Mouse (Mus musculus) stomach, postnatal 0 days (tissue): ENCODE data around the gene Ccdc121. TPM values are rescaled to one million over a fixed set of nuclear protein-coding genes. Genes with fewer than 3 reads are reported as not detected.
A peak's percentile ranks its signal among the peaks of the same experiment; 100 is the strongest.

Experiments
- ATAC-seq: fragments of 200-750 bp; cut with Nextera tagmentation; 2 replicates; pipeline ENCODE4 v1.8.0; 2017; ENCODE audit not compliant: low FRiP score, low TSS enrichment
- DNase-seq: peaks from one replicate; pipeline ENCODE4 v3.0.0-alpha.2; 2016; ENCODE audit warnings: low spot score
- H3K27ac ChIP-seq: fragments of 300-500 bp; sonication (generic); replicated peaks from 2 replicates; pipeline ENCODE4 v1.5.1; 2014; ENCODE audit warnings: mild to moderate bottlenecking, control low read depth
- H3K27me3 ChIP-seq: fragments of 300-500 bp; sonication (generic); 2 replicates; pipeline ENCODE4 v1.6.1; 2014; ENCODE audit warnings: low read length; ENCODE audit not compliant: control insufficient read depth, insufficient read depth
- H3K36me3 ChIP-seq: fragments of 300-500 bp; sonication (generic); 2 replicates; pipeline ENCODE4 v1.6.1; 2014; ENCODE audit warnings: low read length, mixed read lengths; ENCODE audit not compliant: control insufficient read depth, insufficient read depth
- H3K4me1 ChIP-seq: fragments of 300-500 bp; sonication (generic); replicated peaks from 2 replicates; pipeline ENCODE4 v1.6.1; 2014; ENCODE audit warnings: antibody characterized with exemption; ENCODE audit not compliant: control insufficient read depth, insufficient read depth
- H3K4me2 ChIP-seq: fragments of 300-500 bp; sonication (generic); replicated peaks from 2 replicates; pipeline ENCODE4 v1.6.1; 2014; ENCODE audit warnings: low read depth, mild to moderate bottlenecking, control low read depth, moderate library complexity
- H3K4me3 ChIP-seq: fragments of 300-500 bp; sonication (generic); 2 replicates; pipeline ENCODE4 v1.5.1; 2014; ENCODE audit warnings: low read depth, low read length, control low read depth
- H3K9ac ChIP-seq: fragments of 300-500 bp; sonication (generic); 2 replicates; pipeline ENCODE4 v1.6.1; 2014; ENCODE audit warnings: mild to moderate bottlenecking, low read length, control low read depth, mixed read lengths
- H3K9me3 ChIP-seq: fragments of 300-500 bp; sonication (generic); 2 replicates; pipeline ENCODE4 v1.6.1; 2016; ENCODE audit warnings: low read length; ENCODE audit not compliant: control insufficient read depth
- CTCF ChIP-seq: IDR thresholded peaks from 2 replicates; pipeline ENCODE4 v1.5.1; 2016; ENCODE audit warnings: antibody characterized with exemption, low read depth, mild to moderate bottlenecking, moderate library complexity
- EP300 ChIP-seq: optimal IDR thresholded peaks from 2 replicates; pipeline ENCODE3; 2016; ENCODE audit warnings: antibody characterized with exemption
- WGBS: fragments of 180-500 bp; shearing (Covaris S2); extraction: QIAGEN DNeasy Blood & Tissue Kit; methylation state at CpG from one replicate; pipeline ENCODE4 v1.1.7; 2014; 5-methylcytosine and 5-hydroxymethylcytosine counted together
- polyA plus RNA-seq: library from polyadenylated mRNA; unstranded; fragments of >200 nt; fragmentation: Nextera tagmentation; extraction: Ambion mirVana; gene quantifications from 2 replicates; pipeline ENCODE4 v1.2.1, GENCODE M21; 2015

The Ccdc121 gene
- polyA plus RNA-seq, 1 experiment from 2014 or later = not detected

- TF ChIP-seq EP300 = no peak
- TF ChIP-seq CTCF = peak; percentile 79
- ATAC-seq (no peak), DNase-seq (peak; percentile 69)
- peaks cover 5% of the 10 kb centered on the region; the same call in 1 of the 2 replicates for H3K4me1 ChIP-seq
- H3K9ac ChIP-seq = no peak overlapping the region
- no peaks in the 10 kb centered on the region for H3K27me3 ChIP-seq
- WGBS = 45% methylated on average over 5 of the region's 5 CpGs
- H3K4me3 ChIP-seq = no peak overlapping the region
- H3K9me3 ChIP-seq = no peaks in the 10 kb centered on the region
- H3K4me2 ChIP-seq = no peak overlapping the region
- no peak overlapping the region for H3K27ac ChIP-seq
- no peaks in the 10 kb centered on the region for H3K36me3 ChIP-seq
These were observed 46.2 kb downstream of the Ccdc121 start for GRCm38 (mm10) chr1:181465027-181465426.

DNA sequence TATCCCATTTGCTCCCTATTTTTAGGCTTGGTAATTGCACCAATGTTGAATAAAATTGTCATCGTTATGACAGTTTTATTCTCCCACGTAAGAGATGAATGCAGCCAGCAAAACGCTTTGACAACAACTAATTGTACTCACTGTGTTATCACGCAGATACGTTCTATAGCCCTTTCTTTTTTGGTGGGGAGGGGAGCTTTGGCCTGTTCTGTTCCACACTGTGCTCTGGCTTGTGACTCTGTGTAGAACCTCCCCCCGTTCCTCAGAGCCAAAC lies 48.4 kb downstream of the Ccdc121 start:
- TF ChIP-seq CTCF (no peak), EP300 (no peak)

GRCm38 (mm10) chr1:181462051-181462905 lies 49.0 kb downstream of the Ccdc121 start:
- no peak overlapping the region for H3K4me2 ChIP-seq
- DNase-seq (no peak), ATAC-seq (no peak)
- H3K36me3 ChIP-seq = no peaks in the 10 kb centered on the region
- H3K4me3 ChIP-seq = no peak overlapping the region
- no peaks in the 10 kb centered on the region for H3K27me3 ChIP-seq
- no peak for TF ChIP-seq EP300
- no peak for TF ChIP-seq CTCF
- peaks cover 5% of the 10 kb centered on the region; the same call in 1 of the 2 replicates for H3K4me1 ChIP-seq
- H3K9ac ChIP-seq = no peak overlapping the region
- H3K9me3 ChIP-seq = no peaks in the 10 kb centered on the region
- no peak overlapping the region for H3K27ac ChIP-seq
- WGBS = 53% methylated on average over 8 of the region's 8 CpGs

More for the DNA sequence above, 48.4 kb downstream of the Ccdc121 start:
- DNase-seq (no peak), ATAC-seq (no peak)
- H3K27me3 ChIP-seq = no peaks in the 10 kb centered on the region
- 71% methylated on average over 6 of the region's 6 CpGs for WGBS
- H3K4me1 ChIP-seq = peaks cover 5% of the 10 kb centered on the region; the same call in 1 of the 2 replicates
- no peak overlapping the region for H3K4me3 ChIP-seq
- no peak overlapping the region for H3K4me2 ChIP-seq
- H3K27ac ChIP-seq = no peak overlapping the region
- H3K9ac ChIP-seq = no peak overlapping the region
- no peaks in the 10 kb centered on the region for H3K36me3 ChIP-seq
- H3K9me3 ChIP-seq = no peaks in the 10 kb centered on the region

DNA sequence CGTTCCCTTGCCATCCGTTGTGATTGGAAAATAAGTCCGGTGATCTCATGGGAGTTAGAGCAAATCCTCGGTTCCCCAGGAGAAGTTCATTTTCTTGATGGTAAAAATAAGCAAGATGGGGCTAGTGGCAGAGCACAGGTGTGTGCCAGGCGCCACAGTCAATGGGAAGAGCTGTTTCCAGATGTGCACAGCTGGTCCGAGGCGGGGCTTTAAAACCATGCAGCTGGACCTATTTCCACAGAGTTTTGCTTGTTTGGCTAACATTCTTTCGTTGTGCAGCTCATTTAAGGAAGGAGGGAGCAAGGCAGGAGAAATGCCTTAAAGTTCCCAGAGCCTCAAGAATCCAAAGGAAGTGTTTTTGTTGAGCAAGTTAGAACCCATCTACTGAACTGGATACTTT lies 49.8 kb downstream of the Ccdc121 start:
- no peak overlapping the region for H3K9ac ChIP-seq
- no peak overlapping the region for H3K27ac ChIP-seq
- no peak overlapping the region for H3K4me3 ChIP-seq
- H3K9me3 ChIP-seq = no peaks in the 10 kb centered on the region
- 56% methylated on average over 8 of the region's 8 CpGs for WGBS
- H3K36me3 ChIP-seq = no peaks in the 10 kb centered on the region
- ATAC-seq (no peak), DNase-seq (no peak)
- TF ChIP-seq CTCF = no peak
- no peaks in the 10 kb centered on the region for H3K27me3 ChIP-seq
- H3K4me1 ChIP-seq = no peaks in the 10 kb centered on the region
- no peak overlapping the region for H3K4me2 ChIP-seq

DNA sequence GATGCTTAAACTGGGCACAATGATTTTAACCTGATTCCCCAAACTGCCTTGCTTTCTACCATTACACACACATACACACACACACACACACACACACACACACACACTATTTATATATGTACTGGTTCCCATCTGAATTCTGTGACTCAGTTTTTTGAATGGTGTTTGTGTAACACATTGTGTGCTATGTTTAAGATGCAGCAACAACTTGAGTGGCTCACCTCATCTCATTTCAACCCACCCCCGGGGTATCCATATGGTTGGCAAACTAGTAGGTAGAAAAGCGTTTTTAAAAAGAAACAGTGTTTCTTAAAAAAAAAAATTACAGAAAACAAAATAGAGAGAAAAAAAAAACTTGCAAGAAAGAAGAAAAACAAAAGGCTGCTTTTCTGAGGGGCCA lies 51.0 kb downstream of the Ccdc121 start:
- Histone ChIP-seq H3K4me2 (no peak overlapping the region), H3K27ac (no peak overlapping the region), H3K4me3 (no peak overlapping the region), H3K9ac (no peak overlapping the region), H3K36me3 (no peaks in the 10 kb centered on the region), H3K27me3 (no peaks in the 10 kb centered on the region), H3K4me1 (no peaks in the 10 kb centered on the region), H3K9me3 (no peaks in the 10 kb centered on the region)
- WGBS = 85% methylated on average over 2 of the region's 2 CpGs
- no peak for DNase-seq
- TF ChIP-seq EP300 (no peak), CTCF (no peak)
- no peak for ATAC-seq

Other genes starting within 250 kb of the Ccdc121 start
- gene Cnih3, start 158.8 kb downstream of the Ccdc121 start, polyA plus RNA-seq = 0.27 and 0.31 TPM in 2 replicates
- gene Dnah14, start 65.1 kb upstream of the Ccdc121 start, polyA plus RNA-seq = 0.85 and 1.2 TPM in 2 replicates